Mouse (Mus musculus) brain, embryonic 14.5 days (tissue): ENCODE data around the gene Gm28035.

Experiments
- CTCF ChIP-seq: fragments of 200-500 bp; IDR thresholded peaks from 2 replicates; pipeline ENCODE4 v1.5.1; 2012; ENCODE audit warnings: inconsistent platforms, mild to moderate bottlenecking, moderate library complexity, borderline replicate concordance; ENCODE audit not compliant: insufficient read depth, insufficient read length; ENCODE audit errors: extremely low read depth
- POLR2A ChIP-seq: fragments of 200-500 bp; IDR thresholded peaks from 2 replicates; pipeline ENCODE4 v1.6.1; 2012; ENCODE audit warnings: mild to moderate bottlenecking, inconsistent platforms, borderline replicate concordance; ENCODE audit not compliant: poor library complexity, insufficient read depth, insufficient read length, severe bottlenecking; ENCODE audit errors: extremely low read depth

DNA sequence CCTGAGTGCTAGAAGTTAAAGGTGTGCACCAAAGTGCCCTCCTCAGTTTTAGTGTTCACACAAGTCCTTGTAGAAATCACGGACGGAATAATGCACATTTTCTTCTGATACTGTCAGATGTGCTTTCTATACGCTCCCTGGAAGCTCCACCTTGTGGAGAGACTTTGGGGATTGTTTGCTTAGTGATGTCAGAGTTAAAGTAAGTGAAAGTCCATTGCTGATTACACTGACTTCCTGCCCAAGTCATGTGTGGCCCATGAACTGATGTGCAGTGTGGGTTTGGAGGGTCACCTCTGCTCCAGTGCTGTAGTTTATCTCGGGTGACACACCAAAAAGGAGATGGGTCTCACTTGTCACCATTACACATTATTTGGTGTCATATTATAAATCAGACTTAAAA, 78.9 kb downstream of the Gm28035 start:
- TF ChIP-seq POLR2A: no peak
- TF ChIP-seq CTCF: no peak
